Mouse (Mus musculus) forebrain, postnatal 0 days (tissue): Measurements from ENCODE around the gene Exph5. TPM values are rescaled to one million over a fixed set of nuclear protein-coding genes. Genes with fewer than 3 reads are reported as not detected.
A peak's percentile ranks its signal among the peaks of the same experiment; 100 is the strongest.

ENCODE experiments used
- ATAC-seq: fragments of 200-750 bp; cut with Nextera tagmentation; 2 replicates; pipeline ENCODE4 v1.8.0; 2017; ENCODE audit warnings: mild to moderate bottlenecking, moderate library complexity
- DNase-seq: peaks from one replicate; pipeline ENCODE4 v3.0.0-alpha.2; 2015
- H3K27ac ChIP-seq: fragments of 300-500 bp; sonication (generic); 2 replicates; pipeline ENCODE4 v1.5.1; 2014; ENCODE audit warnings: low read depth, mild to moderate bottlenecking, antibody characterized with exemption, low read length, moderate library complexity, mixed read lengths
- H3K27me3 ChIP-seq: fragments of 300-500 bp; sonication (generic); 2 replicates; pipeline ENCODE4 v1.6.1; 2014; ENCODE audit warnings: mild to moderate bottlenecking, low read length, mixed read lengths; ENCODE audit not compliant: insufficient read depth
- H3K36me3 ChIP-seq: fragments of 300-500 bp; sonication (generic); 2 replicates; pipeline ENCODE4 v1.6.1; 2014; ENCODE audit warnings: mild to moderate bottlenecking, moderate library complexity; ENCODE audit not compliant: insufficient read depth
- H3K4me1 ChIP-seq: fragments of 300-500 bp; sonication (generic); 2 replicates; pipeline ENCODE4 v1.6.1; 2014; ENCODE audit warnings: antibody characterized with exemption; ENCODE audit not compliant: insufficient read depth
- H3K4me2 ChIP-seq: fragments of 300-500 bp; sonication (generic); 2 replicates; pipeline ENCODE4 v1.6.1; 2014; ENCODE audit warnings: low read depth, mild to moderate bottlenecking, moderate library complexity
- H3K4me3 ChIP-seq: fragments of 300-500 bp; sonication (generic); 2 replicates; pipeline ENCODE4 v1.5.1; 2014; ENCODE audit warnings: low read depth, low read length, mixed read lengths
- H3K9ac ChIP-seq: fragments of 300-500 bp; sonication (generic); 2 replicates; pipeline ENCODE4 v1.6.1; 2014; ENCODE audit warnings: mild to moderate bottlenecking
- H3K9me3 ChIP-seq: fragments of 300-500 bp; sonication (generic); 2 replicates; pipeline ENCODE4 v1.6.1; 2016; ENCODE audit warnings: low read length
- CTCF ChIP-seq: sonication (generic); IDR thresholded peaks from 2 replicates; pipeline ENCODE4 v1.5.1; 2016; ENCODE audit warnings: antibody characterized with exemption, control low read depth, low read depth
- WGBS: fragments of 180-500 bp; shearing (Covaris S2); extraction: QIAGEN DNeasy Blood & Tissue Kit; methylation state at CpG from one replicate; pipeline ENCODE4 v1.1.7; 2014; 5-methylcytosine and 5-hydroxymethylcytosine counted together
- polyA plus RNA-seq: library from polyadenylated mRNA; unstranded; fragments of >200 nt; fragmentation: Nextera tagmentation; extraction: Ambion mirVana; gene quantifications from 2 replicates; pipeline ENCODE4 v1.2.1, GENCODE M21; 2015
- total RNA-seq: library from RNA; depleted of rRNA; stranded (reverse); fragments of >200 nt; gene quantifications from 2 replicates; pipeline ENCODE4 v1.2.3, GENCODE M21; 2014

Gene Exph5
- total and polyA plus RNA-seq, 2 experiments from 2014 or later = 0.25 to 0.48 TPM

GRCm38 (mm10) chr9:53397685-53398387, 96.4 kb downstream of the Exph5 start:
- DNase-seq (no peak), ATAC-seq (no peak)
- Histone ChIP-seq H3K27ac (no peak overlapping the region), H3K9ac (no peak overlapping the region), H3K4me1 (peaks cover 6% of the 10 kb centered on the region; the same call in 1 of the 2 replicates), H3K27me3 (no peaks in the 10 kb centered on the region), H3K4me2 (no peak overlapping the region), H3K36me3 (no peaks in the 10 kb centered on the region), H3K4me3 (no peak overlapping the region), H3K9me3 (no peaks in the 10 kb centered on the region)
- 82% methylated on average over 13 of the region's 13 CpGs for WGBS
- TF ChIP-seq CTCF = no peak

- TF ChIP-seq CTCF = peak; percentile 66
- ATAC-seq (no peak), DNase-seq (peak; percentile 63)
- H3K36me3 ChIP-seq = no peaks in the 10 kb centered on the region
- H3K4me3 ChIP-seq = no peak overlapping the region
- no peak overlapping the region for H3K27ac ChIP-seq
- no peaks in the 10 kb centered on the region for H3K27me3 ChIP-seq
- no peak overlapping the region for H3K9ac ChIP-seq
- H3K4me1 ChIP-seq = peaks cover 6% of the 10 kb centered on the region; the same call in 1 of the 2 replicates
- no peaks in the 10 kb centered on the region for H3K9me3 ChIP-seq
- WGBS = 8% methylated on average over 5 of the region's 5 CpGs
- H3K4me2 ChIP-seq = no peak overlapping the region
Measured at GRCm38 (mm10) chr9:53398388-53398700, 96.9 kb downstream of the Exph5 start.

DNA sequence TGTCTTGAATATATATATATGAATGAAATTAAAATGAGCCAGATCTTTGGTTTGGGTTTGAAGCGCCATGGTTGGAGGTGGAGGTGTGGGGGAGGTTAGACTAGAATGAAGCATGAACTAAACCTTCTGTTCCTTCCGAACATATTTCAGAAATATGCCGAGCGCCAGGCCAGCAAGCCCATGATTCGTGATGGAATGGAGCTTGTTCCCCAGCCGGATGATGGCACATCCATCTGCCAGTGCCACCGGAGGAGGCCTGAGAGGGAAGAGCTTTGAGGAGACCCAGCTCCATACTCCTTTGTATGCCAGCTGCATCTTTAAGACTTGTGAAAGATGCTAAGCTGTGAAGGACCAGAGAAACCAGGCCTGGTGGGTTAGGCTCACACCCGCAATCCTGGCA, 98.1 kb downstream of the Exph5 start:
- Histone ChIP-seq H3K4me2 (no peak overlapping the region), H3K27me3 (no peaks in the 10 kb centered on the region), H3K27ac (no peak overlapping the region), H3K9ac (no peak overlapping the region), H3K4me1 (peaks cover 6% of the 10 kb centered on the region; the same call in 1 of the 2 replicates), H3K4me3 (no peak overlapping the region), H3K9me3 (no peaks in the 10 kb centered on the region), H3K36me3 (no peaks in the 10 kb centered on the region)
- WGBS = 95% methylated on average over 8 of the region's 8 CpGs
- no peak for TF ChIP-seq CTCF
- ATAC-seq (no peak), DNase-seq (no peak)

DNA sequence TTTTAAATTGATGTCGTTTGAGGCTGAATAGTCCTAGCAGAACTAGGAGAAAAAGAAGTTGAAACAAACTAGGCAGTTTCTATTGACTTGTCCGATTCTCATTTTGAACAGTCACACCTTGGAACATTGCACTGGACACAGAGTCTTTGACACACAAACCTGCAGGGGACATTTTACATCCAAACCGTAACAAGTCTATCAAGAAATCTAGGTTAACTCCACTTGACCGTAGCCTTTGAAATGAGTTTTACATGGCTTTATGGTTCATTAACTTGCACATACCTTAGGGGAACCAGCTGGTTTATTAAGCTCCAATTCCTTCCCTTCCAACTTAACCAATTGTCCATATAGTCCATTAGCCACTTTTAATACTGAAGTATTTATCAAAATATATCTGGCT, 99.2 kb downstream of the Exph5 start:
- Histone ChIP-seq H3K9me3 (no peaks in the 10 kb centered on the region), H3K27me3 (no peaks in the 10 kb centered on the region), H3K4me2 (no peak overlapping the region), H3K9ac (no peak overlapping the region), H3K27ac (no peak overlapping the region), H3K36me3 (no peaks in the 10 kb centered on the region), H3K4me1 (peaks cover 8% of the 10 kb centered on the region; the same call in 1 of the 2 replicates), H3K4me3 (no peak overlapping the region)
- 89% methylated on average over 4 of the region's 4 CpGs for WGBS
- DNase-seq = no peak
- TF ChIP-seq CTCF = no peak
- ATAC-seq = no peak

- 90% methylated on average over 8 of the region's 8 CpGs for WGBS
- H3K9me3 ChIP-seq = no peaks in the 10 kb centered on the region
- no peaks in the 10 kb centered on the region for H3K36me3 ChIP-seq
- no peak overlapping the region for H3K4me2 ChIP-seq
- H3K27me3 ChIP-seq = no peaks in the 10 kb centered on the region
- no peak for ATAC-seq
- TF ChIP-seq CTCF = no peak
- H3K27ac ChIP-seq = no peak overlapping the region
- H3K4me3 ChIP-seq = no peak overlapping the region
- peaks cover 8% of the 10 kb centered on the region; the same call in 1 of the 2 replicates for H3K4me1 ChIP-seq
- no peak overlapping the region for H3K9ac ChIP-seq
- DNase-seq = no peak
Measured at GRCm38 (mm10) chr9:53401146-53401545, 99.7 kb downstream of the Exph5 start.

GRCm38 (mm10) chr9:53402291-53402711, 100.8 kb downstream of the Exph5 start, which contains the start of gene 4930550C14Rik:
Gene 4930550C14Rik, plus strand, starts transcription at chr9:53402325.
- WGBS = 13% methylated on average over 11 of the region's 11 CpGs
- Histone ChIP-seq H3K27ac (no peak within 1 kb of the TSS), H3K9me3 (no peaks in the 10 kb centered on the region), H3K4me3 (no peak within 1 kb of the TSS), H3K9ac (no peak within 1 kb of the TSS), H3K36me3 (no peaks in the 10 kb centered on the region), H3K27me3 (no peaks in the 10 kb centered on the region), H3K4me2 (peak within 1 kb of the TSS; percentile 29), H3K4me1 (peaks cover 8% of the 10 kb centered on the region; the same call in 1 of the 2 replicates)
- no peak for ATAC-seq
- TF ChIP-seq CTCF = no peak
- peak; percentile 43 for DNase-seq

- no peaks in the 10 kb centered on the region for H3K36me3 ChIP-seq
- H3K4me2 ChIP-seq = peak overlapping the region; percentile 29; the same call in 1 of the 2 replicates
- no peaks in the 10 kb centered on the region for H3K27me3 ChIP-seq
- no peak overlapping the region for H3K4me3 ChIP-seq
- peaks cover 8% of the 10 kb centered on the region; the same call in 1 of the 2 replicates for H3K4me1 ChIP-seq
- H3K9ac ChIP-seq = no peak overlapping the region
- WGBS = 35% methylated on average over 8 of the region's 8 CpGs
- no peaks in the 10 kb centered on the region for H3K9me3 ChIP-seq
- no peak overlapping the region for H3K27ac ChIP-seq
- no peak for TF ChIP-seq CTCF
- ATAC-seq (no peak), DNase-seq (no peak)
Measured at GRCm38 (mm10) chr9:53402991-53403390, 101.5 kb downstream of the Exph5 start.
